9 mouse cellular contexts compared by ENCODE assay signal in the genomic region with DNA sequence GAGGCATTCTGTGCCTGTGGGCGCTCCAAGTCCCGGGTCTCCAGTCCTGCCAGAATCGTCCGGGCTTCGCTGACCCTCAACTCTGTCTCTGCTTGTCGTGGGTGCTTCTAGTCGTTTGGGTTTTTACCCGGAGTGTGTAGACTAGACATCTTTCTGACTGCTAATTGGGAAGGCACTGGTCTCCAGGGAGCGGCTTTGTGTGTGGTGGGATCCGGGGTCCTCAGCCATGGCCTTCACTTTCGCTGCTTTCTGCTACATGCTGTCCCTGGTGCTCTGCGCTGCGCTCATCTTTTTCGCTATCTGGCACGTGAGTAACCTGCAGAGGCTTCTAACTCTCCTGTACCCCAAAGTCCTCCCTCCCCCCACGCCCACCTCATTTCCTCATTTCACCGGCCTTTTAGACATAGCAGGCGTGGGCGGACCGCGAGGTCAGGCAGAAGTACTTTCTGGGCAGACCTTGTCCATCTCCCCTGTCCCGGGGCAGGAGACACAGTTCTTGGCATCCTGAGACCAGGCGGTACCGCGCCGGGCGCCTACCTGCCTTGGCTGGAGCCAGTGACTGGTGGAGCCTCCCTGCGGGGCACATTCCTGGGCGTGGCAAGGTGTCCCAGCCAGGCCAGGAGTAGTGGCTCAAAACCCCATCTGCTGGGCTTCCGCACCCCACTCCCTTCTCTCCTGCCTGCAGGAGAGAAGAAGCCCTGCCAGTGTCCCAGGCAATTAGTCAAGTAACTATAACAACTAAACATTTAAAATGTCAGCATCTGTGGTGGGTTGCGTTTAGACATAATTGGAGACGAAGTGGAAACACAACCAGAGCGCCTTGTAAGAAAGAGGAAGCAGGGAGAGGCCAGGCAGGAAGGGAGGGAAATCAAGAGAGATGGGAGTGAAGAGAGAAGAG. TPM values are rescaled to one million over a fixed set of nuclear protein-coding genes. Genes with fewer than 3 reads are reported as not detected.
DNase-seq lines count a peak whose midpoint lies in the region; ATAC-seq and TF ChIP-seq lines count a peak whose summit lies in the region.
"Had no signal": no experiment of that assay in that cellular context is flagged by ENCODE, and none has a peak within 500 bp of the region (broad histone marks: within the 10 kb centered on the region; RNA-seq: fewer than 3 reads in every experiment).

No protein-coding gene starts in this region.

- no peak overlapping the region for H3K9ac ChIP-seq in heart, adult 2 months (ENCODE audit: low read depth, low read length)
- H3K9ac ChIP-seq in hindbrain, embryonic 15.5 days, result peak overlapping the region; percentile 51

- H3K36me3 ChIP-seq in heart, adult 2 months (ENCODE audit: control insufficient read depth, insufficient read depth, low read length), result no peaks in the 10 kb centered on the region
- no peaks in the 10 kb centered on the region for H3K36me3 ChIP-seq in hindbrain, embryonic 15.5 days

- H3K9me3 ChIP-seq in hindbrain, embryonic 15.5 days, result no peaks in the 10 kb centered on the region

- H3K27ac ChIP-seq in heart, adult 2 months, result no peak overlapping the region
- H3K27ac ChIP-seq in hindbrain, embryonic 15.5 days (replicated peaks), result no peak overlapping the region

- ATAC-seq in hindbrain, embryonic 15.5 days (ENCODE audit: low FRiP score, low read depth), result peak; percentile 32; the same call in 1 of the 2 replicates
- peak; percentile 47 for ATAC-seq in megakaryocyte progenitor cell, adult 5-6 weeks (replicated peaks; ENCODE audit: poor library complexity)

- DNase-seq in heart, adult 2 months, result peak in 1 of 2 experiments; percentile 24
- no peak for DNase-seq in heart, adult 8-10 months (ENCODE audit: low spot score)
- DNase-seq in thymus, postnatal 36 days, result peak; percentile 13 to 22
- no peak for DNase-seq in thymus, postnatal 0 days (ENCODE audit: low spot score)
- DNase-seq in right cerebral cortex, postnatal 4 days, result no peak
- DNase-seq in frontal cortex, postnatal 25 days (ENCODE audit: low spot score in 2 of 2), result no peak

- TF ChIP-seq POLR2A in heart, adult 2 months (IDR thresholded peaks at IDR 0.05; ENCODE audit: insufficient read depth, low read depth, low read length), result no peak

- no peaks in the 10 kb centered on the region for H3K4me1 ChIP-seq in heart, adult 2 months (ENCODE audit: control insufficient read depth, insufficient read depth, low read length)
- peaks cover 22% of the 10 kb centered on the region for H3K4me1 ChIP-seq in hindbrain, embryonic 15.5 days (replicated peaks)

- peak overlapping the region; percentile 48; the same call in 1 of the 2 replicates for H3K4me3 ChIP-seq in heart, adult 2 months
- peak overlapping the region; percentile 61 for H3K4me3 ChIP-seq in hindbrain, embryonic 15.5 days

- H3K27me3 ChIP-seq in heart, adult 2 months (ENCODE audit: control insufficient read depth, insufficient read depth, low read length), result peaks cover 8% of the 10 kb centered on the region
- peaks cover 27% of the 10 kb centered on the region for H3K27me3 ChIP-seq in hindbrain, embryonic 15.5 days

- no peaks in the 10 kb centered on the region for H3K79me2 ChIP-seq in heart, adult 2 months (replicated peaks; ENCODE audit: control insufficient read depth, insufficient read depth, low read length)

- no peak for TF ChIP-seq EP300 in heart, adult 2 months (IDR thresholded peaks at IDR 0.05; ENCODE audit: insufficient read depth, low read depth, low read length)

- intact Hi-C loops in heart, adult 2 months (cut with DNase I), result no loop called here

- H3K4me2 ChIP-seq in hindbrain, embryonic 15.5 days, result peak overlapping the region; percentile 99

- TF ChIP-seq CTCF in heart, adult 2 months (IDR thresholded peaks at IDR 0.05), result no peak

- WGBS in heart, adult 2 months, result 3% methylated on average over 33 of the region's 33 CpGs
- WGBS in hindbrain, embryonic 15.5 days, result 4% methylated on average over 33 of the region's 33 CpGs

RNA-seq across cellular contexts. Expression of gene Cnih3, which starts 1.0 kb away (rescaled TPM):
- not detected for total RNA-seq in heart, adult 2 months (2021)
- 0.04 TPM in 1 of 2 replicates, not detected in the other for polyA plus RNA-seq in heart, adult 2 months (2012; rRNA removed)
- total RNA-seq in heart, adult 8-10 months (2022), result not detected
- 0.10 TPM in 1 of 2 replicates, not detected in the other for polyA plus RNA-seq in thymus, postnatal 0 days (2015; fragmentation: Nextera tagmentation; extraction: Ambion mirVana)
- 13.3 and 14.1 TPM in 2 replicates for polyA plus RNA-seq in hindbrain, embryonic 15.5 days (2015; fragmentation: Nextera tagmentation; extraction: Ambion mirVana)
- total RNA-seq in megakaryocyte progenitor cell, adult 5-6 weeks (2015), result not detected in 2 replicates
- not detected in 2 replicates for total RNA-seq in megakaryocyte progenitor cell, adult 5-6 weeks (2017)
- total RNA-seq: MEL had no signal

Comparison
In these comparisons a context has a peak if more than half of its experiments do, and no peak if none do; other contexts are left out.
1. DNase-seq: peak in thymus, postnatal 36 days (2 of 2); none in heart, adult 8-10 months (single experiment), thymus, postnatal 0 days (single experiment), right cerebral cortex, postnatal 4 days (single experiment) and frontal cortex, postnatal 25 days (0 of 2).